In the genomic region with DNA sequence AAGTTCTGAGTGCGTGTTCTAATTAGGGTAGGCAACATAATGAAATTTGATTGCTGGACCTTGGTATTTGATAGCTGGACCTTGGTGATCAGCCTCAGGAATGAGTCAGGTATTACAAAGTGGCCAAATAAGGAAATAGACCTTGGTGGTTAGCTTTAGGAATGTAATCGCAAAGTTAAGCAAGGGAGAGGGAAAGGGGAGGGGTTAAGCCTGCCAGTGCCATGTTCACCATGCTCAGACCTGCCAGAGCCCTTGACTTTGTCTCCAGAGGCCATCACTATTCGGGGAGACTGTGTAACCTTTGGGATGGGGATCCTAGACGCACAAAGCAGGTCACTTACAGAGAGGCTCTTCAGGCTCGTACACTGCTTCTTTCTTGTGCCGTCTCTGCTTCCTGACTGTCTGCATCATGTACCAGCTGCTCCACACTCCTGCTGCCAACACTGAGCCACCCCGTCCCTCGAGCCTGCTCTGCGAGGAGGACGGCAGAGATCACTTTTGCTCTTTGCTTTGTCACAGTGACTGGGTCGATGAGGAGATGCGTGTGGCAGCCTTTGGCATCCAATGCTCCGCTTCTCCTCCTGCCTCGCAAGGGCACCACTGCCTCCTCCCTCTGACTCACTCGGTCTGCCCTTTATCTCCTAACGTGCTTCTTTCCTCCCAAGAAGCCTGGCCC, we compare ENCODE assay signal across 10 mouse cellular contexts.
A peak's percentile ranks its signal among the peaks of the same experiment; 100 is the strongest.
DNase-seq lines count a peak whose midpoint lies in the region; ATAC-seq and TF ChIP-seq lines count a peak whose summit lies in the region.
"Had no signal": no experiment of that assay in that cellular context is flagged by ENCODE, and none has a peak within 500 bp of the region (broad histone marks: within the 10 kb centered on the region; RNA-seq: fewer than 3 reads in every experiment).

No protein-coding gene starts in this region.

- 0 out of 2 replicates have a peak, but pooled peaks cover 11% of the 10 kb centered on the region for H3K4me1 ChIP-seq in neural tube, embryonic 13.5 days (replicated peaks)

- peaks cover 8% of the 10 kb centered on the region; the same call in 1 of the 2 replicates for H3K36me3 ChIP-seq in neural tube, embryonic 13.5 days

- no peak for DNase-seq in neural tube, embryonic 10.5 days (ENCODE audit: extremely low spot score, low spot score)
- DNase-seq in cerebellum, adult 11-12 months = peak; percentile 49
- peak in 1 of 2 experiments; percentile 43 for DNase-seq in left cerebral cortex, adult 2 months (ENCODE audit: extremely low spot score in 1 of 2, low spot score in 2 of 2)
- DNase-seq in urinary bladder, postnatal 14 days (ENCODE audit: low spot score) = peak; percentile 54
- no peak for DNase-seq in retina, embryonic 14.5 days (ENCODE audit: low spot score)
- DNase-seq in gastrocnemius, postnatal 36 days = no peak
- DNase-seq in embryo, embryonic 10.5 days (ENCODE audit: low spot score) = no peak
- DNase-seq: gastrocnemius, postnatal 14 days; kidney, adult 18-20 months had no signal

- no peak overlapping the region for H3K4me2 ChIP-seq in neural tube, embryonic 13.5 days

- peak overlapping the region; percentile 47 for H3K9ac ChIP-seq in neural tube, embryonic 13.5 days

- H3K27me3 ChIP-seq in neural tube, embryonic 13.5 days = no peaks in the 10 kb centered on the region

- H3K27ac ChIP-seq in neural tube, embryonic 13.5 days (replicated peaks) = peak overlapping the region; percentile 54; the same call in 1 of the 2 replicates
- H3K27ac ChIP-seq in left cerebral cortex, adult 2 months = peak overlapping the region; percentile 41

- 65% methylated on average over 16 of the region's 16 CpGs for WGBS in neural tube, embryonic 13.5 days

- peak; percentile 56 for ATAC-seq in neural tube, embryonic 13.5 days (ENCODE audit: low read depth)

- TF ChIP-seq CTCF in left cerebral cortex, adult 2 months (IDR thresholded peaks at IDR 0.05) = no peak

- intact Hi-C loops in left cerebral cortex, adult 2 months (cut with DNase I) = no loop called here
- intact Hi-C loops in gastrocnemius, postnatal 36 days (cut with DNase I) = no loop called here

- H3K9me3 ChIP-seq in neural tube, embryonic 13.5 days = no peaks in the 10 kb centered on the region

- no peak overlapping the region for H3K4me3 ChIP-seq in neural tube, embryonic 13.5 days
- no peak overlapping the region for H3K4me3 ChIP-seq in left cerebral cortex, adult 2 months

Comparison
In these comparisons a context has a peak if more than half of its experiments do, and no peak if none do; other contexts are left out.
1. DNase-seq: peak in cerebellum, adult 11-12 months (single experiment) and urinary bladder, postnatal 14 days (single experiment); none in neural tube, embryonic 10.5 days (single experiment), retina, embryonic 14.5 days (single experiment), gastrocnemius, postnatal 36 days (0 of 2) and embryo, embryonic 10.5 days (single experiment).